28 mouse cellular contexts compared by ENCODE assay signal in genomic region chr14:103486974-103487373, GRCm38 (mm10). TPM values are rescaled to one million over a fixed set of nuclear protein-coding genes. Genes with fewer than 3 reads are reported as not detected.
DNase-seq lines count a peak whose midpoint lies in the region; ATAC-seq and TF ChIP-seq lines count a peak whose summit lies in the region.
"Had no signal": no experiment of that assay in that cellular context is flagged by ENCODE, and none has a peak within 500 bp of the region (broad histone marks: within the 10 kb centered on the region; RNA-seq: fewer than 3 reads in every experiment).

No protein-coding gene starts in this region.

- 98% methylated on average over 5 of the region's 5 CpGs for WGBS in midbrain, embryonic 13.5 days

- H3K4me3 ChIP-seq in bone marrow macrophage, adult 2 months (ENCODE audit: insufficient read depth, low read length), result no peak overlapping the region
- H3K4me3 ChIP-seq in midbrain, embryonic 13.5 days (replicated peaks), result no peak overlapping the region
- H3K4me3 ChIP-seq: embryonic facial prominence, embryonic 10.5 days; forebrain, embryonic 15.5 days; heart, embryonic 13.5 days; limb, embryonic 12.5 days; liver, embryonic 13.5 days; midbrain, embryonic 12.5 days had no signal

- no peaks in the 10 kb centered on the region for H3K36me3 ChIP-seq in midbrain, embryonic 13.5 days
- H3K36me3 ChIP-seq: embryonic facial prominence, embryonic 10.5 days; forebrain, embryonic 15.5 days; G1E; heart, embryonic 13.5 days; limb, embryonic 12.5 days; liver, embryonic 13.5 days; midbrain, embryonic 12.5 days had no signal

- H3K4me1 ChIP-seq in bone marrow macrophage, adult 2 months (ENCODE audit: control insufficient read depth, insufficient read depth, low read length), result peaks cover 31% of the 10 kb centered on the region
- no peaks in the 10 kb centered on the region for H3K4me1 ChIP-seq in midbrain, embryonic 13.5 days (replicated peaks)
- H3K4me1 ChIP-seq: embryonic facial prominence, embryonic 10.5 days; forebrain, embryonic 15.5 days; heart, embryonic 13.5 days; limb, embryonic 12.5 days; liver, embryonic 13.5 days; midbrain, embryonic 12.5 days had no signal

- no peak for TF ChIP-seq POLR2A in bone marrow macrophage, adult 2 months (IDR thresholded peaks at IDR 0.05; ENCODE audit: borderline replicate concordance, low read depth, low read length)

- peak; percentile 66 for ATAC-seq in frontal cortex, adult (ENCODE audit: low TSS enrichment)
- peak; percentile 79 for ATAC-seq in megakaryocyte progenitor cell, adult 5-6 weeks (replicated peaks; ENCODE audit: poor library complexity)
- ATAC-seq in midbrain, embryonic 13.5 days, result no peak
- ATAC-seq: activated CD4-positive, CD25-positive, alpha-beta regulatory T cell, adult 4 months; forebrain, embryonic 15.5 days had no signal

- H3K4me2 ChIP-seq in midbrain, embryonic 13.5 days (replicated peaks), result no peak overlapping the region
- H3K4me2 ChIP-seq: forebrain, embryonic 15.5 days; heart, embryonic 13.5 days; hindbrain, embryonic 14.5 days; limb, embryonic 12.5 days; liver, embryonic 13.5 days; midbrain, embryonic 12.5 days had no signal

- DNase-seq in frontal cortex, postnatal 25 days (ENCODE audit: low spot score in 2 of 2), result no peak
- DNase-seq in 416B (ENCODE audit: low read depth), result peak; percentile 15
- DNase-seq in layer of hippocampus, adult 8-10 months (ENCODE audit: low spot score in 2 of 2), result no peak
- DNase-seq in layer of hippocampus, postnatal 36 days, result no peak
- DNase-seq: adrenal gland, postnatal 10 days; cerebellum, adult 9-10 months; gastrocnemius, postnatal 14 days; heart, adult 18-20 months; heart, postnatal 14 days; kidney, adult 2 months; liver, embryonic 13.5 days; lung, adult 2 months; right cerebral cortex, postnatal 14 days; thymus, adult 18-20 months; thymus, postnatal 36 days had no signal

- H3K27ac ChIP-seq in bone marrow macrophage, adult 2 months (ENCODE audit: insufficient read depth, low read depth, low read length), result peak overlapping the region; percentile 88
- no peak overlapping the region for H3K27ac ChIP-seq in midbrain, embryonic 13.5 days
- H3K27ac ChIP-seq: embryonic facial prominence, embryonic 10.5 days; forebrain, embryonic 15.5 days; heart, embryonic 13.5 days; hindbrain, embryonic 14.5 days; kidney, postnatal 0 days; limb, embryonic 12.5 days; liver, embryonic 13.5 days; midbrain, embryonic 12.5 days had no signal

- TF ChIP-seq CTCF in bone marrow macrophage, adult 2 months (IDR thresholded peaks at IDR 0.05; ENCODE audit: low read depth, low read length), result no peak

- no peak overlapping the region for H3K9ac ChIP-seq in midbrain, embryonic 13.5 days (replicated peaks)
- H3K9ac ChIP-seq: forebrain, embryonic 15.5 days; heart, embryonic 13.5 days; hindbrain, embryonic 14.5 days; limb, embryonic 12.5 days; liver, embryonic 13.5 days; midbrain, embryonic 12.5 days had no signal

- H3K9me3 ChIP-seq in midbrain, embryonic 13.5 days, result no peaks in the 10 kb centered on the region; the same call in 1 of the 2 replicates
- H3K9me3 ChIP-seq: forebrain, embryonic 15.5 days; liver, embryonic 13.5 days had no signal

- no peaks in the 10 kb centered on the region for H3K27me3 ChIP-seq in midbrain, embryonic 13.5 days
- H3K27me3 ChIP-seq: forebrain, embryonic 15.5 days; heart, embryonic 13.5 days; limb, embryonic 12.5 days; liver, embryonic 13.5 days; midbrain, embryonic 12.5 days had no signal

RNA-seq across cellular contexts. Expression of gene Scel, which starts 26.2 kb away (rescaled TPM):
- polyA plus RNA-seq in bone marrow macrophage, adult 2 months (2012; ENCODE audit: insufficient read depth, insufficient read length, missing spikeins), result not detected in 2 replicates
- total RNA-seq in megakaryocyte progenitor cell, adult 5-6 weeks (2015), result not detected in 2 replicates
- not detected in 2 replicates for total RNA-seq in megakaryocyte progenitor cell, adult 5-6 weeks (2017)
- total RNA-seq in layer of hippocampus, adult 8-10 months (2022), result 1 to 10 TPM; 1.0 to 1.6 (median 1.2) TPM
- under 1 TPM; 0.50 to 0.71 TPM for total RNA-seq in layer of hippocampus, postnatal 36 days (2021)
- polyA plus RNA-seq in midbrain, embryonic 13.5 days (2015; fragmentation: Nextera tagmentation; extraction: Ambion mirVana), result 0.08 TPM in 1 of 2 replicates, not detected in the other
- total RNA-seq: adrenal gland, postnatal 10 days; G1E had no signal
- polyA plus RNA-seq: activated CD4-positive, CD25-positive, alpha-beta regulatory T cell, adult 4 months; forebrain, embryonic 15.5 days; G1E had no signal
